Mouse (Mus musculus): ENCODE data around the gene Tnnt3. TPM values are rescaled to one million over a fixed set of nuclear protein-coding genes. Genes with fewer than 3 reads are reported as not detected.
A peak's percentile ranks its signal among the peaks of the same experiment; 100 is the strongest.

Gene Tnnt3
- polyA plus RNA-seq, 1 experiment from 2014 or later: 5.8 TPM

DNA sequence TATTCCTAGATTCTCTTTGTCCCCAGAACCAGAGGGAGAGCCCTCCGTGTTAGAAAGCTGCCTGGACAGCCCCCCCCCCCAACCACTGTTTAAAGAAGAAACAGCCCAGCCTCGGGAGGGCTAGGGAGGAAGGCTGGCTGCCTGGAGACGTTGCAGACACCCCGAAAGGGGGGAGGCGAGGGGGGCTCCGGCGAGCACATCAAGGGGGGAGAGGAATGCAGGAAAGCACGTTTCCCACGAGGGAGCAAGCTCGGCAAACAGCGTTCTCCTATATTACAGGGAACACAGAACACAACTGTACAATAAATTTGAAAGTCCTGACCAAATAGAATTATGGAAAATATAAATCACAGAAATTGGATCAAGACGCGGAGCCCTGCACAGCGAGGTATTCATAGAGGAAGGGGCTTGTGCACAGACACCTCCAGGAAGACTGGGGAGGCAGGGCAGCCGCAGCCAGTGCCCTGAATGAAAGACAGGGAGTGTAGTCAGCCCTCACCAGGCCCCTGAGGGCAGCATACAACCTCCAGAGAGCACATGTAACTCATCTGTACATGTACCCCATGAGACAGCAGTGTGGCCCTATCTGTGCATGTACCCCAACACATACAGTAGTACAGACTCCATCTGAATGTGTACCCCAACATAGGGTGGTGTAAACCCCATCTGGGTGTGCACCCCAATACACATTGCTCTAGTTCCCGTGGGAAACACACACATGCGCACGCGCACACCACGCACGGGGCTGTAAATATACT is 17.8 kb downstream of the Tnnt3 start:
- Histone ChIP-seq H3K4me2 (ENCODE audit: low read length) (peak overlapping the region; percentile 24), H3K9ac (ENCODE audit: low read length) (peak overlapping the region; percentile 52), H3K27ac (replicated peaks in 1 of 2; ENCODE audit: control insufficient read depth in 1 of 2, insufficient read depth in 1 of 2, low read depth in 2 of 2, low read length in 2 of 2) (peak overlapping the region; percentile 75 to 80), H3K4me1 (ENCODE audit: control insufficient read depth in 2 of 2, insufficient read depth in 2 of 2, low read length in 2 of 2) (peaks cover 21 to 26% of the 10 kb centered on the region in 2 experiments), H3K27me3 (ENCODE audit: control insufficient read depth, insufficient read depth, low read length) (no peaks in the 10 kb centered on the region), H3K36me3 (ENCODE audit: control insufficient read depth, insufficient read depth, low read length) (no peaks in the 10 kb centered on the region), H3K4me3 (ENCODE audit: control insufficient read depth in 1 of 2, insufficient read depth in 1 of 2, low read depth in 1 of 2, low read length in 2 of 2) (no peak overlapping the region), H3K9me3 (ENCODE audit: control insufficient read depth, low read length) (no peaks in the 10 kb centered on the region)
- peak; percentile 31 for ATAC-seq (ENCODE audit: insufficient number of reproducible peaks, insufficient read depth, low FRiP score, low read depth)
- WGBS: 38% methylated on average over 21 of the region's 21 CpGs

DNA sequence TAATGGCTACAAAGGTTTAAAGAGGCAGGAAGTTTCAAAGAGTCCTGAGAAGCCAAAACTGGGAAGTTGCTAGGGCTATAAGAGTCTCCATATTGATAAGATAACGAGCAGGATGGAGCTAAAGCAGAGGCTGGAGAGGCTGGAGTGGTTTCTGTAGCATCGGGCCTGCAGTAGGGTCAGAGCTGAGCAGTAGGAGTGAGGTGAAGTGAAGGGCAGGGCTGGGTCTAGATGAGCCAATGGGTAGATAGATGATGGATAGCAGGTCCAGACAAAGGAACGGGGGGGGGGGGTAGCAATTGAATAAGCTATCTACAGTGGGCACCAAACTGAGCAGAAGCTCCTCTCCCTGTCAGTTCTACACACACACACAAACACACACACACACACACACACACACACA is 18.9 kb downstream of the Tnnt3 start:
- H3K9ac ChIP-seq (ENCODE audit: low read length): no peak overlapping the region
- ATAC-seq (ENCODE audit: insufficient number of reproducible peaks, insufficient read depth, low FRiP score, low read depth): no peak
- no peak overlapping the region for H3K4me2 ChIP-seq (ENCODE audit: low read length)
- H3K27me3 ChIP-seq (ENCODE audit: control insufficient read depth, insufficient read depth, low read length): no peaks in the 10 kb centered on the region
- 3% methylated on average over 3 of the region's 3 CpGs for WGBS
- no peaks in the 10 kb centered on the region for H3K36me3 ChIP-seq (ENCODE audit: control insufficient read depth, insufficient read depth, low read length)
- H3K4me1 ChIP-seq (ENCODE audit: control insufficient read depth in 2 of 2, insufficient read depth in 2 of 2, low read length in 2 of 2): peaks cover 23 to 31% of the 10 kb centered on the region in 2 experiments
- H3K4me3 ChIP-seq (ENCODE audit: control insufficient read depth in 1 of 2, insufficient read depth in 1 of 2, low read depth in 1 of 2, low read length in 2 of 2): no peak overlapping the region
- H3K27ac ChIP-seq (replicated peaks in 1 of 2; ENCODE audit: control insufficient read depth in 1 of 2, insufficient read depth in 1 of 2, low read depth in 2 of 2, low read length in 2 of 2): peak overlapping the region in 1 of 2 experiments; percentile 75; a peak in 1 of 4 replicates
- H3K9me3 ChIP-seq (ENCODE audit: control insufficient read depth, low read length): no peaks in the 10 kb centered on the region

DNA sequence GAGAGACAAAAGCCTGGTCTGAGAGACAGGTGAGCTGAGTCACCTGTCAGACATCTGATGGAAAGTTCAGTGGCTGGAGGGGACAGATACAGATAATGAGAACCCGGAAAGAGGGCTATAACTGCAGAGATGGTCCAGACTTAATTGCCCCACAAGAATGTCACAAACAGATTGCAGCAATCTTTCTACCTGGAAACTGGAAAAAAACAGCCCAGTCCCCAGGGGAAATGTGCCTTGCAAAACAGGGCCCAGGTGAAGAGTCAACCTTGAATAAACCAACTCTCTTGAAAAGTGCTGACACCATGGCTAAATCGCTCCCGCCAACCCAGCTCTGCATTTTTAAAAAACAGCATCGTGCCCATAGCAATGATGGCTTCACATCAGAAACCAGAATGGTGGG is 21.7 kb downstream of the Tnnt3 start:
- ATAC-seq (ENCODE audit: insufficient number of reproducible peaks, insufficient read depth, low FRiP score, low read depth): no peak
- no peak overlapping the region for H3K27ac ChIP-seq (replicated peaks in 1 of 2; ENCODE audit: control insufficient read depth in 1 of 2, insufficient read depth in 1 of 2, low read depth in 2 of 2, low read length in 2 of 2)
- H3K36me3 ChIP-seq (ENCODE audit: control insufficient read depth, insufficient read depth, low read length): no peaks in the 10 kb centered on the region
- no peak overlapping the region for H3K9ac ChIP-seq (ENCODE audit: low read length)
- no peak overlapping the region for H3K4me2 ChIP-seq (ENCODE audit: low read length)
- no peak overlapping the region for H3K4me3 ChIP-seq (ENCODE audit: control insufficient read depth in 1 of 2, insufficient read depth in 1 of 2, low read depth in 1 of 2, low read length in 2 of 2)
- no peaks in the 10 kb centered on the region for H3K9me3 ChIP-seq (ENCODE audit: control insufficient read depth, low read length)
- WGBS: 80% methylated on average over 4 of the region's 4 CpGs
- peaks cover 34 to 57% of the 10 kb centered on the region in 2 experiments for H3K4me1 ChIP-seq (ENCODE audit: control insufficient read depth in 2 of 2, insufficient read depth in 2 of 2, low read length in 2 of 2)
- no peaks in the 10 kb centered on the region for H3K27me3 ChIP-seq (ENCODE audit: control insufficient read depth, insufficient read depth, low read length)

DNA sequence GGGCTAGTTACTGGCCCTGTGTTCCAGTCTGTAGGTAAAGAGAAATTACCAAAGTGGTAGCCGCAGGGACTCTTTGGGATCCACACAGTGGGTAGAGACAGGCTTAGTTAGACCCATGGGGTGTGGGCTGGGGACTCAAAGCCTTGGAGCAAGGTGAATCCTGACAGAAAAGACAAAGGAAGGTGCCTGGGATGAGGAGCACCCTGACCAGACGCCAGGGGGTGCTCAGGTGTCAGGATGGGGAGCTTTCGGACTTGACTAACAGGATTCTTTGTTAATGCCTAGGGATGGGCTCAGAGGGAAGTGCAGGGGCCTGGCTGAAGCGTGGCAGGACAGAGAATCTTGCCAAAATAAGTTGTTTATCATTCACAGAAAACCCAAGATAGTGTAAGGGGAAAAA is 23.7 kb downstream of the Tnnt3 start:
- Histone ChIP-seq H3K4me1 (ENCODE audit: control insufficient read depth in 2 of 2, insufficient read depth in 2 of 2, low read length in 2 of 2) (peaks cover 31 to 51% of the 10 kb centered on the region in 2 experiments), H3K27ac (replicated peaks in 1 of 2; ENCODE audit: control insufficient read depth in 1 of 2, insufficient read depth in 1 of 2, low read depth in 2 of 2, low read length in 2 of 2) (peak overlapping the region; percentile 68 to 84), H3K4me2 (ENCODE audit: low read length) (no peak overlapping the region), H3K9me3 (ENCODE audit: control insufficient read depth, low read length) (no peaks in the 10 kb centered on the region), H3K9ac (ENCODE audit: low read length) (no peak overlapping the region), H3K36me3 (ENCODE audit: control insufficient read depth, insufficient read depth, low read length) (no peaks in the 10 kb centered on the region), H3K27me3 (ENCODE audit: control insufficient read depth, insufficient read depth, low read length) (no peaks in the 10 kb centered on the region), H3K4me3 (ENCODE audit: control insufficient read depth in 1 of 2, insufficient read depth in 1 of 2, low read depth in 1 of 2, low read length in 2 of 2) (no peak overlapping the region)
- 29% methylated on average over 4 of the region's 4 CpGs for WGBS
- ATAC-seq (ENCODE audit: insufficient number of reproducible peaks, insufficient read depth, low FRiP score, low read depth): no peak

DNA sequence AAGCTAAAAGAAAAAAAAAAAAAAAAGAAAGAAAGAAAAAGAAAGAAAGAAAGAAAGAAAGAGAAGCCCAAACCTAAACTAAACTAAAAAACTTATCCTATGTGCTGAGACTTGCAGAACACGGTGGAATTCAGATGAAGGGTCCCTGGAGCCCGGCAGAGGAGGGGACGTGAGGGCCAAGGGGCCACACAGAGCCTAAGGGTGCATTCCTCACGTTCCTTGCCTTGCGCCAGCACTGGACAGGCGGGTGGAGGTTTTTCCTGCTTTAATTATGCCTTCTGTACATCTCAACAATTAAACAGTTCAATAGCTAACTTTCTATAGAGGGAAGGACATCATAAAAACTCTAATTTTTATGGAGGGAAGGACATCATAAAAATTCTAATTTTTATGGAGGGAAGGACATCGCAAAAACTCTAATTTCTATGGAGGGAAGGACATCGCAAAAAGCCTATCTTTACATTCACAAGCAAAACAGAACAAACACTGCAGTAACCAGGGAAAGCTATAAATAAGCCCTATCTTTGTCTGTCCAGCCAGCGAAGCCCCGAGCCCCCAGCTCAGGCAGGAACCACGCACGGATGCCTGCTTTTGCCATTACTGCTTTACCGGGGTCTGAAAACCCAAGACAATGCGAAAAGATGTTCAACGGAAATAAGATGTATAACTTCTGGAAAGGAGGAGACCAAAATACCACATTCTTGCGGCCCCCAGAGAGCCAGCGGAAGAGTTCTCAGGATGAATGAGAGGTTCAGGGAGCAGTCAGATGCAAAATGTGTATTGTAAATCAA is 24.8 kb downstream of the Tnnt3 start:
- no peaks in the 10 kb centered on the region for H3K27me3 ChIP-seq (ENCODE audit: control insufficient read depth, insufficient read depth, low read length)
- WGBS: 16% methylated on average over 17 of the region's 17 CpGs
- H3K36me3 ChIP-seq (ENCODE audit: control insufficient read depth, insufficient read depth, low read length): no peaks in the 10 kb centered on the region
- H3K4me2 ChIP-seq (ENCODE audit: low read length): peak overlapping the region; percentile 46
- H3K9ac ChIP-seq (ENCODE audit: low read length): peak overlapping the region; percentile 64
- peaks cover 32 to 46% of the 10 kb centered on the region in 2 experiments for H3K4me1 ChIP-seq (ENCODE audit: control insufficient read depth in 2 of 2, insufficient read depth in 2 of 2, low read length in 2 of 2)
- no peak for ATAC-seq (ENCODE audit: insufficient number of reproducible peaks, insufficient read depth, low FRiP score, low read depth)
- no peak overlapping the region for H3K4me3 ChIP-seq (ENCODE audit: control insufficient read depth in 1 of 2, insufficient read depth in 1 of 2, low read depth in 1 of 2, low read length in 2 of 2)
- H3K27ac ChIP-seq (replicated peaks in 1 of 2; ENCODE audit: control insufficient read depth in 1 of 2, insufficient read depth in 1 of 2, low read depth in 2 of 2, low read length in 2 of 2): peak overlapping the region; percentile 84
- H3K9me3 ChIP-seq (ENCODE audit: control insufficient read depth, low read length): no peaks in the 10 kb centered on the region

DNA sequence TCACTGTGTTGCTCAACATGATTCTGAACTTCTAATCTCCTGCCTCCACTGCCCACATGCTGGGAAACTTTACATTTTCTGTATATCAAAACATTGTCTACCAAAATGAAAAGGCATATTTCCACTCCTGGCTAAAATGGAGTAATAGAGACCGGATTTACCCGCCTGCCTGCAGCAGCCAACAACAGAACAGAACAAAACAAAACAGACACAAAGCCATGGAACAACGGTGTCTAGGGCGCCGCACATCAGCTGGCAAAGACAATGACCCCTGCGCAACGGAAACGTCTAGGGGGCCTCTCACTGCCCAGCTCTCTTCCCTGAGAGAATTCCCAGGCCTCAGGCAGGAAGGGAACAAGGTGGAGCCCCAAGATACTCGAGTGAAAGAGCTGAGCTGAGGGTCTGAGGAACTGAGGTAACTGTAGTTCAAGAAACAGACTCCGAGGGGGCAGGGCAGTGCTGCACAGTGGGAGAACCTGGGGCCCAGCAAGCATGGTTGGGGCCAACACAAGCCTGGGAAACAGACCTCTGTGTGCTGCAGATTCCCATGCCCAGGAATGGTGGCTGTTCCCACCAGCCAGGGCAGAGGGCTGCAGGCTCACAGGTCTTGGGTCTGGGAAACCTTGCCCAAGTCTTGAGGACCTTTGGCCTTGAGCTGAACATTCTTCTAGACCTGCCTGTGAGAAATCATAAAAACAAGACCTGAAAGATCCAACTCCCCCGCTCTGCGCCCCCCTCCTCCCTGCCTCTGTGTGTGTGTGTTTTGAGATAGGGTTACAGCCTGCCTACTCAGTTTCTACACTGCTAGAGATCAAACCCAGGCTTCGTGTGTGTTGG is 26.9 kb downstream of the Tnnt3 start:
- Histone ChIP-seq H3K4me1 (ENCODE audit: control insufficient read depth in 2 of 2, insufficient read depth in 2 of 2, low read length in 2 of 2) (peaks cover 35 to 51% of the 10 kb centered on the region in 2 experiments), H3K27ac (replicated peaks in 1 of 2; ENCODE audit: control insufficient read depth in 1 of 2, insufficient read depth in 1 of 2, low read depth in 2 of 2, low read length in 2 of 2) (peak overlapping the region; percentile 84 to 86), H3K9ac (ENCODE audit: low read length) (peak overlapping the region; percentile 55), H3K36me3 (ENCODE audit: control insufficient read depth, insufficient read depth, low read length) (no peaks in the 10 kb centered on the region), H3K27me3 (ENCODE audit: control insufficient read depth, insufficient read depth, low read length) (no peaks in the 10 kb centered on the region), H3K4me2 (ENCODE audit: low read length) (no peak overlapping the region), H3K4me3 (ENCODE audit: control insufficient read depth in 1 of 2, insufficient read depth in 1 of 2, low read depth in 1 of 2, low read length in 2 of 2) (no peak overlapping the region), H3K9me3 (ENCODE audit: control insufficient read depth, low read length) (no peaks in the 10 kb centered on the region)
- ATAC-seq (ENCODE audit: insufficient number of reproducible peaks, insufficient read depth, low FRiP score, low read depth): peak; percentile 73
- whole genome bisulfite sequencing: 34% methylated on average over 13 of the region's 13 CpGs

DNA sequence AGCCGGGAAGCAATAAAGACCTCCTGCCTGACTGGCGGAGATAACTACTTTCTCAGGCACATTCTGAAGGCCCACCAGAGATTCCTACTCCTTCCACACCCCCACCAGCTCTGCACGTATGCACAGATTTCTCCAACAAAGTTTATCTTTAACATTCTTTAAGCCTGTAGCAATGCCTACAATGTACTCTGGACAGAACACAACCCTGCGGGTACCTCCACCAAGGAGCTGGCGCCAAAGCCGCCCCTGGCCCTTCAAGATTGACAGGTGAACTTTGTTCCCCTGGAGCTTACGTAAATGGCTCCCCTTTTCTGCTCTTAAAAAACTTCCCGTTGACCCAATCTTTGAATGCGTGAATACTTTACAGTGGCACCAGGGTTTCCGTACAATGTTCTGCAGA is 30.7 kb downstream of the Tnnt3 start:
- no peak for ATAC-seq (ENCODE audit: insufficient number of reproducible peaks, insufficient read depth, low FRiP score, low read depth)
- H3K9ac ChIP-seq (ENCODE audit: low read length): no peak overlapping the region
- H3K27me3 ChIP-seq (ENCODE audit: control insufficient read depth, insufficient read depth, low read length): no peaks in the 10 kb centered on the region
- peaks cover 45 to 50% of the 10 kb centered on the region in 2 experiments for H3K4me1 ChIP-seq (ENCODE audit: control insufficient read depth in 2 of 2, insufficient read depth in 2 of 2, low read length in 2 of 2)
- no peak overlapping the region for H3K4me2 ChIP-seq (ENCODE audit: low read length)
- no peaks in the 10 kb centered on the region for H3K9me3 ChIP-seq (ENCODE audit: control insufficient read depth, low read length)
- H3K36me3 ChIP-seq (ENCODE audit: control insufficient read depth, insufficient read depth, low read length): no peaks in the 10 kb centered on the region
- WGBS: 37% methylated on average over 10 of the region's 10 CpGs
- peak overlapping the region; percentile 55 to 64 for H3K27ac ChIP-seq (replicated peaks in 1 of 2; ENCODE audit: control insufficient read depth in 1 of 2, insufficient read depth in 1 of 2, low read depth in 2 of 2, low read length in 2 of 2)
- no peak overlapping the region for H3K4me3 ChIP-seq (ENCODE audit: control insufficient read depth in 1 of 2, insufficient read depth in 1 of 2, low read depth in 1 of 2, low read length in 2 of 2)

All from heart, embryonic 14.5 days (tissue).